Comparison of ENCODE assay signal across 7 mouse cellular contexts in genomic region chr17:27989807-27990542, GRCm38 (mm10).
DNase-seq lines count a peak whose midpoint lies in the region; ATAC-seq lines count a peak whose summit lies in the region.

No protein-coding gene starts in this region.

- H3K4me3 ChIP-seq in hindbrain, embryonic 16.5 days (ENCODE audit: low read length): no peak overlapping the region

- DNase-seq in WW6 (ENCODE audit: low read depth, low spot score): peak; percentile 59
- peak; percentile 92 to 94 for DNase-seq in cerebellum, postnatal 10 days
- DNase-seq in frontal cortex, postnatal 14 days (ENCODE audit: low spot score in 2 of 2): peak; percentile 71 to 72
- DNase-seq in left cerebral cortex, adult 18-20 months (ENCODE audit: low spot score in 2 of 2): peak; percentile 80 to 85
- peak; percentile 85 for DNase-seq in mesoderm, embryonic 11.5 days (ENCODE audit: low read depth, low spot score)
- DNase-seq in right cerebral cortex, postnatal 4 days: peak; percentile 85

- H3K27me3 ChIP-seq in hindbrain, embryonic 16.5 days (replicated peaks; ENCODE audit: control insufficient read depth, insufficient read depth, low read length): no peaks in the 10 kb centered on the region

- no peaks in the 10 kb centered on the region for H3K4me1 ChIP-seq in hindbrain, embryonic 16.5 days (ENCODE audit: control insufficient read depth, insufficient read depth, low read depth, low read length)

- no peaks in the 10 kb centered on the region for H3K9me3 ChIP-seq in hindbrain, embryonic 16.5 days (ENCODE audit: control insufficient read depth, low read length)

- ATAC-seq in hindbrain, embryonic 16.5 days: peak; percentile 58; the same call in 1 of the 2 replicates

- no peak overlapping the region for H3K27ac ChIP-seq in hindbrain, embryonic 16.5 days (ENCODE audit: low read depth, low read length)

- peaks cover 6% of the 10 kb centered on the region for H3K36me3 ChIP-seq in hindbrain, embryonic 16.5 days (ENCODE audit: control insufficient read depth, insufficient read depth, low read length)

- no peak overlapping the region for H3K4me2 ChIP-seq in hindbrain, embryonic 16.5 days (ENCODE audit: low read length)

- WGBS in hindbrain, embryonic 16.5 days: 50% methylated on average over 15 of the region's 15 CpGs

- H3K9ac ChIP-seq in hindbrain, embryonic 16.5 days (ENCODE audit: low read depth, low read length): no peak overlapping the region
